ENCODE assay signal across 8 mouse cellular contexts in the genomic region with DNA sequence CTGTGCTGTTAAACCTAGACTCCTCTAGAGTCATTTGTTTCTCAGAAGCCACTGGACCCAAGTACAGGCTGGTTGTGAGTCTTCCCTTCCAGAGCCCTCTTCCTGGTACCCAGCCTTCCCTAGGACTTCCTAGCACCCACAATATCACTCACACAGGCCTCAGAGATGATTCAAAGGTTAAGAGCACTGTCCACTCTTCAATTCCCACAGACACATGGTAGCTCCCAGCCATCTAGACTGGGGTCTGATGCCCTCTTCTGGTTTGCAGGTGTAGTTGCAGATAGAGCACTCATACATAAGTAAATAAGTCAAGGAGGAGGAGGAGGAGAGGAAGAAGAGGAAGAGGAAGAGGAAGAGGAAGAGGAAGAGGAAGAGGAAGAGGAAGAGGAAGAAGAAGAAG.
DNase-seq lines count a peak whose midpoint lies in the region; ATAC-seq and TF ChIP-seq lines count a peak whose summit lies in the region.

No protein-coding gene starts in this region.

- H3K27me3 ChIP-seq in forebrain, embryonic 10.5 days (ENCODE audit: poor library complexity, severe bottlenecking) = peaks cover 16% of the 10 kb centered on the region
- H3K27me3 ChIP-seq in forebrain, embryonic 16.5 days (replicated peaks; ENCODE audit: control insufficient read depth, insufficient read depth, low read length) = no peaks in the 10 kb centered on the region
- no peaks in the 10 kb centered on the region for H3K27me3 ChIP-seq in midbrain, embryonic 13.5 days

- no peak; the same call in 1 of the 2 replicates for ATAC-seq in forebrain, embryonic 16.5 days
- ATAC-seq in midbrain, embryonic 13.5 days = peak; percentile 43; the same call in 1 of the 2 replicates

- H3K9me3 ChIP-seq in forebrain, embryonic 10.5 days = no peaks in the 10 kb centered on the region
- H3K9me3 ChIP-seq in forebrain, embryonic 16.5 days (ENCODE audit: control insufficient read depth, low read length) = no peaks in the 10 kb centered on the region
- H3K9me3 ChIP-seq in midbrain, embryonic 13.5 days = no peaks in the 10 kb centered on the region

- peaks cover 33% of the 10 kb centered on the region for H3K4me1 ChIP-seq in forebrain, embryonic 10.5 days
- H3K4me1 ChIP-seq in forebrain, embryonic 16.5 days (replicated peaks; ENCODE audit: control insufficient read depth, insufficient read depth, low read length) = no peaks in the 10 kb centered on the region
- no peaks in the 10 kb centered on the region for H3K4me1 ChIP-seq in lung, adult 2 months (ENCODE audit: control insufficient read depth, insufficient read depth, low read length)
- H3K4me1 ChIP-seq in midbrain, embryonic 13.5 days (replicated peaks) = peaks cover 19% of the 10 kb centered on the region

- H3K4me3 ChIP-seq in forebrain, embryonic 10.5 days = no peak overlapping the region
- H3K4me3 ChIP-seq in forebrain, embryonic 16.5 days (replicated peaks; ENCODE audit: low read length) = no peak overlapping the region
- H3K4me3 ChIP-seq in lung, adult 2 months (replicated peaks; ENCODE audit: extremely low read depth, low read depth, low read length) = no peak overlapping the region
- no peak overlapping the region for H3K4me3 ChIP-seq in midbrain, embryonic 13.5 days (replicated peaks)

- no peak overlapping the region for H3K4me2 ChIP-seq in forebrain, embryonic 16.5 days (ENCODE audit: low read length)
- no peak overlapping the region for H3K4me2 ChIP-seq in midbrain, embryonic 13.5 days (replicated peaks)

- no peak for TF ChIP-seq POLR2A in lung, adult 2 months (IDR thresholded peaks at IDR 0.05; ENCODE audit: borderline replicate concordance, extremely low read depth, low read depth, low read length)

- H3K36me3 ChIP-seq in forebrain, embryonic 10.5 days (replicated peaks) = no peaks in the 10 kb centered on the region
- no peaks in the 10 kb centered on the region for H3K36me3 ChIP-seq in forebrain, embryonic 16.5 days (ENCODE audit: control insufficient read depth, insufficient read depth)
- no peaks in the 10 kb centered on the region for H3K36me3 ChIP-seq in midbrain, embryonic 13.5 days

- no peak overlapping the region for H3K9ac ChIP-seq in forebrain, embryonic 16.5 days (replicated peaks; ENCODE audit: low read depth, low read length)
- H3K9ac ChIP-seq in midbrain, embryonic 13.5 days (replicated peaks) = no peak overlapping the region

- DNase-seq in forebrain, embryonic 10.5 days (ENCODE audit: extremely low spot score, low spot score) = peak; percentile 34
- DNase-seq in lung, adult 2 months = no peak
- no peak for DNase-seq in lung, postnatal 10 days
- DNase-seq in embryo, embryonic 11 days = peak; percentile 53
- no peak for DNase-seq in gastrocnemius, adult 8-10 months (ENCODE audit: low spot score in 2 of 2)
- DNase-seq in Muller cell, postnatal 12 days (ENCODE audit: inconsistent ontology term) = no peak

- peak; percentile 34; the same call in 1 of the 2 replicates for TF ChIP-seq CTCF in lung, adult 2 months (IDR thresholded peaks at IDR 0.05; ENCODE audit: insufficient read depth, low read length)

- peak overlapping the region; percentile 78 for H3K27ac ChIP-seq in forebrain, embryonic 10.5 days
- no peak overlapping the region for H3K27ac ChIP-seq in forebrain, embryonic 16.5 days (ENCODE audit: low read length)
- H3K27ac ChIP-seq in midbrain, embryonic 13.5 days = no peak overlapping the region

Comparison
In these comparisons a context has a peak if more than half of its experiments do, and no peak if none do; other contexts are left out.
1. DNase-seq: peak in forebrain, embryonic 10.5 days (single experiment) and embryo, embryonic 11 days (single experiment); none in lung, adult 2 months (single experiment), lung, postnatal 10 days (single experiment), gastrocnemius, adult 8-10 months (0 of 2) and Muller cell, postnatal 12 days (single experiment).